Mouse (Mus musculus) neural tube, embryonic 11.5 days (tissue): Measurements from ENCODE around the gene Nccrp1. TPM values are rescaled to one million over a fixed set of nuclear protein-coding genes. Genes with fewer than 3 reads are reported as not detected.

Source experiments
- ATAC-seq: fragments of 200-750 bp; cut with Nextera tagmentation; 2 replicates; pipeline ENCODE4 v1.8.0; 2017; ENCODE audit warnings: moderate number of reproducible peaks, mild to moderate bottlenecking, moderate TSS enrichment, moderate library complexity; ENCODE audit not compliant: insufficient read depth, low FRiP score, low TSS enrichment
- DNase-seq: peaks from one replicate; pipeline ENCODE4 v3.0.0-alpha.2; 2015; ENCODE audit warnings: low spot score
- H3K27ac ChIP-seq: fragments of 300-500 bp; sonication (generic); 2 replicates; pipeline ENCODE4 v1.5.1; 2014; ENCODE audit warnings: low read depth, mild to moderate bottlenecking, low read length
- H3K27me3 ChIP-seq: fragments of 300-500 bp; sonication (generic); 2 replicates; pipeline ENCODE4 v1.6.1; 2014; ENCODE audit warnings: mild to moderate bottlenecking, low read length, mixed read lengths; ENCODE audit not compliant: control insufficient read depth, insufficient read depth
- H3K36me3 ChIP-seq: fragments of 300-500 bp; sonication (generic); 2 replicates; pipeline ENCODE4 v1.6.1; 2014; ENCODE audit warnings: mild to moderate bottlenecking, low read length, moderate library complexity, mixed read lengths; ENCODE audit not compliant: control insufficient read depth, insufficient read depth
- H3K4me1 ChIP-seq: fragments of 300-500 bp; sonication (generic); 2 replicates; pipeline ENCODE4 v1.6.1; 2014; ENCODE audit warnings: low read length, mixed read lengths; ENCODE audit not compliant: control insufficient read depth, insufficient read depth
- H3K4me2 ChIP-seq: fragments of 300-500 bp; sonication (generic); 2 replicates; pipeline ENCODE4 v1.6.1; 2014; ENCODE audit warnings: low read depth, mild to moderate bottlenecking, moderate library complexity
- H3K4me3 ChIP-seq: fragments of 300-500 bp; sonication (generic); 2 replicates; pipeline ENCODE4 v1.5.1; 2014; ENCODE audit warnings: low read depth, low read length
- H3K9ac ChIP-seq: fragments of 300-500 bp; sonication (generic); 2 replicates; pipeline ENCODE4 v1.6.1; 2014; ENCODE audit warnings: mild to moderate bottlenecking, low read length
- H3K9me3 ChIP-seq: fragments of 300-500 bp; sonication (generic); 2 replicates; pipeline ENCODE4 v1.6.1; 2016; ENCODE audit warnings: low read length; ENCODE audit not compliant: control insufficient read depth
- WGBS: fragments of 180-500 bp; shearing (Covaris S2); extraction: QIAGEN DNeasy Blood & Tissue Kit; methylation state at CpG from one replicate; pipeline ENCODE4 v1.1.7; 2014; 5-methylcytosine and 5-hydroxymethylcytosine counted together
- polyA plus RNA-seq: library from polyadenylated mRNA; unstranded; fragments of >200 nt; fragmentation: Nextera tagmentation; extraction: Ambion mirVana; gene quantifications from 2 replicates; pipeline ENCODE4 v1.2.1, GENCODE M21; 2014

The Nccrp1 gene
- polyA plus RNA-seq, 1 experiment from 2014 or later = 0.15 TPM

DNA sequence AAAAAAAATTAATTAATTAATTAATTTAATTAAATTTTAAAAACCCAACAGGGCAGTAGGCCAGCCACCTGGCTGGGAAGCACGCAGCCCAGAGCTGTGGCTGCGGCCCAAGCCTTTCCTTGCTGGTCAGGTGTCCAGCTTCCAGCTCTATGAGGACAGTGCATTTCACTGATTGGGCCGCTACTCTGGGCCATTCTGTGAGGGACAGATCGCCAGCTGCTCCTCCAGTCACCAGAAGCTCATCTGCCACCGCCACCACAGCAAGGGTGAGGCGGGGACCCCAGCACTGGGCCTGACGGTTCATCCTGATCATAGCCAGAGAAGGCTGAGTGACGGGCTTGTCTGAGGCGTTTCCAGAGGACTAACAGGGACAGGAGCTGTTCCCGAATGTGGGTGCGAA is 14.9 kb upstream of the Nccrp1 start:
- 91% methylated on average over 11 of the region's 11 CpGs for WGBS
- Histone ChIP-seq H3K27ac (no peak overlapping the region), H3K4me1 (no peaks in the 10 kb centered on the region), H3K27me3 (no peaks in the 10 kb centered on the region), H3K9ac (no peak overlapping the region), H3K9me3 (no peaks in the 10 kb centered on the region), H3K4me2 (no peak overlapping the region), H3K4me3 (no peak overlapping the region), H3K36me3 (peaks cover 11% of the 10 kb centered on the region)
- DNase-seq (no peak), ATAC-seq (no peak)

DNA sequence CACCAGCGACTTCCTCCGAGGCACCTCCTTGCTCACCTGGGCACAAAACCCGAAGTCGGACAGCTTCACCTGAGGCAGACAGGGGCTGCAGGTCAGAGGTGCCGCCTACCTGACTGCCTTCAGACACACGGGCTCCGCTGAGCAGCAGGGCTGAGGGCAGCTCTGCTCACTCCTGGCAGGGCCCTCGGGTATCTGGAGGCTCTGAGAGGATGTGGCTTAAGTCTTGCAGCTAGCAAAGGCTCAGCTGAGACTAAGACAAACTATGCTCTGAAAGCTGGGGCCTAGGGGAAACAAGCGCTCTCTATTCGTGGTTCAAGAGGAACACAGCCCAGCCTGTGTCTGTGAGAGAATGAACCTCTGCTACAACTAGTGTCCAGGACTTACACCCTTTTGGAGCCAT is 13.8 kb upstream of the Nccrp1 start:
- H3K36me3 ChIP-seq = peaks cover 10% of the 10 kb centered on the region
- no peak for ATAC-seq

DNA sequence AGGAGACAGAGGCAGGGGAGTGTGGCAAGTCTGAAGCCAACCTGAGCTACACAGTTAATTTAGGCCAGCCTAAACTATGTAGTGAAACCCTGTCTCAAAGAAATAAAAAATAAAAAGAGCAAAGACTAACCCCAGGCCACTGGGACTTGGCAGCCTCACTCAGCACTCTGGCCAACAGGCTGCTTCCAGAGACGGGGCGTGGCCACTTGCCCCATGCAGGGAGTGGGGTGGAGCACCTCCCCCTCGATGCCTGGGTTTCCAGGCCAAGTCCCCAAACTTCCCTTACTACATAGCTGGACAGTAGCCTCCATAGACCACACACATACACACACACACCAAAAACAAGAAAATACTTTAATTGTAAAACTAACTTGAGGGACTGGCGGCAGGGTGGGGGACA is 11.4 kb upstream of the Nccrp1 start:
- WGBS = 43% methylated on average over 4 of the region's 4 CpGs

More for the DNA sequence above, 13.8 kb upstream of the Nccrp1 start:
- no peak for DNase-seq
- no peaks in the 10 kb centered on the region for H3K27me3 ChIP-seq
- no peak overlapping the region for H3K4me3 ChIP-seq
- H3K9ac ChIP-seq = no peak overlapping the region
- H3K4me1 ChIP-seq = no peaks in the 10 kb centered on the region
- no peaks in the 10 kb centered on the region for H3K9me3 ChIP-seq
- 91% methylated on average over 10 of the region's 10 CpGs for WGBS
- H3K4me2 ChIP-seq = no peak overlapping the region
- no peak overlapping the region for H3K27ac ChIP-seq

DNA sequence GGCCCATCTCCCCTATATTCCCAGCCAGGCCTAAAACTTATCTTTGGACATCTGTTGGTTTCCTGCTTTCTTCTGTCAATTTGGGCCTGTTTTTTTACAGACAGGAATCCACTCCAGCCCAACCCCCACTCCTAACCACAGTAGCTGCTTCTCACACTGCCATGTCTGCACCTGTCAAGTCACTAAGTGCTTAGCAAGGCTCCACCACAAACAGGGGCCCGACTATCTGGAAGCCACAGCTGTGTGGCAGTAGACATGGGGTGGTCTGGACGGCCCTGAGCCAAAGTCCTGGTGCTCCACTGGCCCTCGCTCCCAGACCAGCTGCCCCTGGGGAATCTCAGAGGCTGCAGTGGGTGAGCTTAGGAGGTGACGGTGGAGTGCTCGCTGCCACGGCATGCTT is 10.7 kb upstream of the Nccrp1 start:
- ATAC-seq (no peak), DNase-seq (no peak)
- H3K9me3 ChIP-seq = no peaks in the 10 kb centered on the region
- H3K36me3 ChIP-seq = peaks cover 6% of the 10 kb centered on the region
- H3K4me2 ChIP-seq = no peak overlapping the region
- no peak overlapping the region for H3K27ac ChIP-seq
- H3K9ac ChIP-seq = no peak overlapping the region
- WGBS = 70% methylated on average over 6 of the region's 6 CpGs
- no peak overlapping the region for H3K4me3 ChIP-seq
- H3K4me1 ChIP-seq = no peaks in the 10 kb centered on the region
- H3K27me3 ChIP-seq = no peaks in the 10 kb centered on the region

More for the DNA sequence above, 11.4 kb upstream of the Nccrp1 start:
- ATAC-seq (no peak), DNase-seq (no peak)
- H3K27ac ChIP-seq = no peak overlapping the region
- no peaks in the 10 kb centered on the region for H3K27me3 ChIP-seq
- no peaks in the 10 kb centered on the region for H3K4me1 ChIP-seq
- no peak overlapping the region for H3K4me3 ChIP-seq
- peaks cover 6% of the 10 kb centered on the region for H3K36me3 ChIP-seq
- H3K4me2 ChIP-seq = no peak overlapping the region
- H3K9ac ChIP-seq = no peak overlapping the region
- H3K9me3 ChIP-seq = no peaks in the 10 kb centered on the region

DNA sequence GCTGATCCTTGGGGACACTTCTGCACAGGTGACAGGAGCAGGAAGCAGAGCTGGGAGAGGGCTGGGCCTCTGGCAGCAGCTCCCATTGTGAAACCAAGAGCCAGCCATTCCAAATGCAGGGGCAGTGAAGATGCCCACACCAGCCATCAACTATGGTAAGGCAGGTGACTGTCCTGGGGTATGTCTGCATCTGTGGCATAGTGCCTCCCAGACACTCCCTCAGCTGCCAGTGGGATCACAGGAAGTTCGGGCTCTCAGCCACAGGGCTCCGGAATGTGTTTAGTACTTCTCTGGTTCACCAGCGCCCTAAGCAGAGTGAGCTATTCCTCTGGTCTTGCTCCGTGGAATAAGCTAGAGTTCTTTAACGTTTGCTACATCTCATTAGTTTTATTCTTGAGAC is 10.0 kb upstream of the Nccrp1 start:
- Histone ChIP-seq H3K36me3 (peaks cover 3% of the 10 kb centered on the region), H3K4me1 (no peaks in the 10 kb centered on the region), H3K9me3 (no peaks in the 10 kb centered on the region), H3K27me3 (no peaks in the 10 kb centered on the region), H3K4me2 (no peak overlapping the region), H3K27ac (no peak overlapping the region), H3K9ac (no peak overlapping the region), H3K4me3 (no peak overlapping the region)
- ATAC-seq (no peak), DNase-seq (no peak)
- WGBS = 79% methylated on average over 5 of the region's 5 CpGs

DNA sequence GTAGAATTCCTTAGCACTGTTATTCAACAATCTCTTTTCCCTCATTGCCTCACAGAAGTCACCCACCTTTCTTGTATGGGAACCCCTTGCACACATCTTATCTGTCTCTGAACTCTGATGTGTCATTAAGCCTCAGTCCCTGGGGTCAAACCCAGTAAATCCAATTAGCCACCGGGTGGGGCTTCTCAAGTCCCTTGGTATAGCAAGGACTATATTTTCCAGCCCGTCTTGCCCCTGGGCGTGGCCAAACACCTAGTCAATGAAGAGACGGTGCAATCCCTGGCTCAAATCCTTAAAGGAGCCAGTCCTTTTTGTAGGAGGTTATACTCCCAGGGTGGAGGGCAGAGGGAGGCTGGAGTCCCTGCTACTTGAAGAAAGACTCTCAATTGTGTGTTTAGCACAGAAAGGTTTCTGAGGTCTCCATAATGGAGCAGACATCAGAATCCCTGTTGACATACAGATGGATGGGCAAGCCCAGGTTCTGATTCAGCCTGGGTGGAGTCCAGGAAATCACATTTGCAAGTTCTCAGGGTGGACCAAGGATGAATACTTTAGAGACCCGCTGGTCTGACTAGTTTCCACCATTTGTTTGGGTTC is 9.0 kb upstream of the Nccrp1 start:
- Histone ChIP-seq H3K9ac (no peak overlapping the region), H3K36me3 (peaks cover 3% of the 10 kb centered on the region), H3K4me3 (no peak overlapping the region), H3K27me3 (no peaks in the 10 kb centered on the region), H3K27ac (no peak overlapping the region), H3K9me3 (no peaks in the 10 kb centered on the region), H3K4me2 (no peak overlapping the region), H3K4me1 (no peaks in the 10 kb centered on the region)
- no peak for ATAC-seq
- 22% methylated on average over 5 of the region's 5 CpGs for WGBS
- no peak for DNase-seq

DNA sequence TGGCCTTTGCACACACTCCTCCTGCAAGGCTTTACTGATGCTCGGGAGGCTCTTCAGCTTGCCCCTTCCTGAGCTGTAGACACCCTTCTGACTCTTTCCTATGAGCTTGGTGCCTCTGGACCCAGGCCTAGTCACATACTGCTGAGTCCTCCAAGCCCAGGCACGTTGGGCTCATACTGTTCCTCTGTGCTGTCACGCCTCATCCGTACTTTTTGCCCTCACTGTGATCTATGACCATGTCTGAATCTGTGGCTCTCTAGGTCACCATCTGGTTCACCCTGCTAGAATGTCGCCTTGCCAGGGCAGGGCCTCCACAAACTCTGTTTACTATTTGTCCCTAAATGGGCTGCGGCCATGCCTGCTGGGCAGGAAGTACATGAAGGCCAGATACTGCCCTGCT is 6.0 kb upstream of the Nccrp1 start:
- DNase-seq (no peak), ATAC-seq (no peak)
- H3K36me3 ChIP-seq = no peaks in the 10 kb centered on the region
- H3K27ac ChIP-seq = no peak overlapping the region
- H3K4me1 ChIP-seq = no peaks in the 10 kb centered on the region
- H3K27me3 ChIP-seq = no peaks in the 10 kb centered on the region
- no peaks in the 10 kb centered on the region for H3K9me3 ChIP-seq
- H3K4me3 ChIP-seq = no peak overlapping the region
- H3K9ac ChIP-seq = no peak overlapping the region
- WGBS = 82% methylated on average over 6 of the region's 6 CpGs
- no peak overlapping the region for H3K4me2 ChIP-seq

DNA sequence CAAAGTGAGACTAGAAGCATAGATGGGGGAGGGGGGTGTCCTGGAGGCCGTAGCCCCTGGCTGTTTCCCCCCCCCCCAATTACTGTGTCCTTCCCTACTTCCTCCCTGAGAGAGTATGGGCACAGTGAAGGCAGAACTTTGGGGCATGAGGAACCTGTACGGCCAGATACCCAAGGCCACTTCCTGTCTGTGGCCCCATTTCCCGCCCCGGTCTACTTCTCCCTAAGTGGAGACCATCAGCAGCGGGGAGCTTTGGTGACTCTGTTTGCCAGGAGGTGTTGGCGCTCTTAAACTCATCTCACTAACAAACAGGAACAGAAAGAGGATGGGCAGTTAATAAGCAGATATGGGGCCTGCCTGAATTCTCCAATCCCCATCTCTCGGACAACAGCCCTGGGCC is 574 bp upstream of the Nccrp1 start:
- Histone ChIP-seq H3K4me3 (no peak overlapping the region), H3K4me1 (peaks cover 3% of the 10 kb centered on the region; the same call in 1 of the 2 replicates), H3K27me3 (peaks cover 27% of the 10 kb centered on the region), H3K27ac (no peak overlapping the region), H3K4me2 (no peak overlapping the region), H3K9ac (no peak overlapping the region), H3K9me3 (no peaks in the 10 kb centered on the region), H3K36me3 (no peaks in the 10 kb centered on the region)
- WGBS = 81% methylated on average over 7 of the region's 7 CpGs
- DNase-seq (no peak), ATAC-seq (no peak)

DNA sequence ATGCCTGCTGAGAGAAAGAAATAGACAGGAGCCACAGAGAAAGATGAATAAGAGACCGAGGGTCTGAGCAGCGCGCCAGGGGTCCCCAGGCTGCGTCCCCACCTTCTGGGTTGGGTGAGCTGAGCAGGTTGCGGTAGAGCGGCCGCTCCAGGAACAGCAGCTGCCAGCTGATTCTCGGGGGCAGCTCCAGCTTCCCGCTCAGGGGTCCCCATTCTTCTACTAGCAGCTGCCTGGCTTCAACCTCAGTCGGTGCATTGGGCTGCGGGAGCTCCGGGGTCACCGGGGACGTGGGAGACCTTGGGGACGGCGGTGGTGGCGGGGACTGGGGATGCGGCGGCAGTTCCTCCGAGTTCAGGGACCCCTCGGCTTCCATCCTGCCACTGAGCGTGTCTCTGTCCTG is 405 bp downstream of the Nccrp1 start:
- Histone ChIP-seq H3K9me3 (no peaks in the 10 kb centered on the region), H3K27ac (no peak overlapping the region), H3K4me2 (peak overlapping the region; percentile 47), H3K4me1 (peaks cover 3% of the 10 kb centered on the region; the same call in 1 of the 2 replicates), H3K36me3 (no peaks in the 10 kb centered on the region), H3K9ac (peak overlapping the region; percentile 38; the same call in 1 of the 2 replicates), H3K27me3 (peaks cover 27% of the 10 kb centered on the region), H3K4me3 (peak overlapping the region; percentile 24)
- DNase-seq = peak; percentile 20
- ATAC-seq = no peak
- WGBS = 2% methylated on average over 22 of the region's 22 CpGs
